Mouse (Mus musculus): ENCODE data around the gene Olfr1086.
"Not testable (repeated sequence)": the region's sequence is repeated elsewhere in the genome, so short reads cannot be mapped to it uniquely, and the experiment has no call there.

Olfr1086 gene

GRCm38 (mm10) chr2:86679992-86680391, at the start of gene Olfr1086:
TSS of gene Olfr1086 (minus strand) at chr2:86680092.
- DNase-seq (ENCODE audit: low read depth, low spot score): no peak

GRCm38 (mm10) chr2:86698295-86698694, 18.4 kb upstream of the Olfr1086 start, which contains the start of gene Olfr1087:
TSS of gene Olfr1087 (minus strand) at chr2:86698395.
- no peak for DNase-seq (ENCODE audit: low read depth, low spot score)

GRCm38 (mm10) chr2:86661919-86662318, 18.0 kb downstream of the Olfr1086 start, which contains the start of gene Olfr1085:
TSS of gene Olfr1085 (minus strand) at chr2:86662019.
- no peak for DNase-seq (ENCODE audit: low read depth, low spot score)

- DNase-seq (ENCODE audit: low read depth, low spot score): not testable (repeated sequence)
Observed at GRCm38 (mm10) chr2:86639625-86640024, 40.3 kb downstream of the Olfr1086 start, which contains the start of gene Olfr1084. TSS of gene Olfr1084 (minus strand) at chr2:86639725.
